Mouse (Mus musculus) neural tube, embryonic 15.5 days (tissue): Measurements from ENCODE around the gene AC161166.1. TPM values are rescaled to one million over a fixed set of nuclear protein-coding genes. Genes with fewer than 3 reads are reported as not detected.

ENCODE experiments used
- ATAC-seq: fragments of 200-750 bp; cut with Nextera tagmentation; 2 replicates; pipeline ENCODE4 v1.8.0; 2017; ENCODE audit warnings: mild to moderate bottlenecking, moderate TSS enrichment, moderate library complexity; ENCODE audit not compliant: low FRiP score
- H3K27ac ChIP-seq: fragments of 300-500 bp; sonication (generic); replicated peaks from 2 replicates; pipeline ENCODE4 v1.5.1; 2015; ENCODE audit warnings: mild to moderate bottlenecking, inconsistent platforms
- H3K27me3 ChIP-seq: fragments of 300-500 bp; sonication (generic); replicated peaks from 2 replicates; pipeline ENCODE4 v1.6.1; 2015; ENCODE audit warnings: inconsistent platforms
- H3K36me3 ChIP-seq: fragments of 300-500 bp; sonication (generic); 2 replicates; pipeline ENCODE4 v1.6.1; 2015; ENCODE audit warnings: inconsistent platforms
- H3K4me1 ChIP-seq: fragments of 300-500 bp; sonication (generic); 2 replicates; pipeline ENCODE4 v1.6.1; 2015; ENCODE audit warnings: inconsistent platforms
- H3K4me2 ChIP-seq: fragments of 300-500 bp; sonication (generic); 2 replicates; pipeline ENCODE4 v1.6.1; 2015; ENCODE audit warnings: inconsistent platforms, mild to moderate bottlenecking, moderate library complexity
- H3K4me3 ChIP-seq: fragments of 300-500 bp; sonication (generic); replicated peaks from 2 replicates; pipeline ENCODE4 v1.5.1; 2015; ENCODE audit warnings: mild to moderate bottlenecking, inconsistent platforms
- H3K9ac ChIP-seq: fragments of 300-500 bp; sonication (generic); replicated peaks from 2 replicates; pipeline ENCODE4 v1.6.1; 2015; ENCODE audit warnings: mild to moderate bottlenecking, inconsistent platforms
- H3K9me3 ChIP-seq: fragments of 300-500 bp; sonication (generic); replicated peaks from 2 replicates; pipeline ENCODE4 v1.6.1; 2016; ENCODE audit warnings: inconsistent platforms
- WGBS: fragments of 180-500 bp; shearing (Covaris S2); methylation state at CpG from one replicate; pipeline ENCODE4 v1.1.7; 2015; ENCODE audit warnings: mixed read lengths; 5-methylcytosine and 5-hydroxymethylcytosine counted together
- polyA plus RNA-seq: library from polyadenylated mRNA; unstranded; fragments of >200 nt; fragmentation: Nextera tagmentation; extraction: Ambion mirVana; gene quantifications from 2 replicates; pipeline ENCODE4 v1.2.1, GENCODE M21; 2015

AC161166.1 gene
- polyA plus RNA-seq, 1 experiment from 2014 or later: 1.2 TPM

DNA sequence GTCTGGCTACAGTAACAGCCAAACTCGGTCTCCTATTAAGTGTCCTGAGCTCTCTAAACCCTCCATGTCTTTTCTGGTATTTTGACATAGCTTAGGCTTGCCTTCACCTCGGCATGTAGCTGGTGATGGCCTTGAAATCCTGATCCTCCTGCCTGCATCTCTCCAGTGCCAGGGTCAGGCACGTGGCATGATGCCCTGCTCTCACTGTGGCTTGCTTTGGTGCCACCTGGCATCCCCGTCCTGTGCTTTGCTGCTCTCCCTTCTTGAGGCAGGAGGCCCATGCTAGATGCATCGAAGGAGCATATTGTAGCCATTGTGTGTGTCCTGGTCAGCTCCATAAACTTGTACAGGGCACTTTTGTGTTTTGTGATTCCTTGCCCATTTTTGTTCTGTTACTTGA, 25.3 kb upstream of the AC161166.1 start:
- WGBS: 80% methylated on average over 5 of the region's 5 CpGs
- Histone ChIP-seq H3K4me3 (no peak overlapping the region), H3K9ac (no peak overlapping the region; the same call in 1 of the 2 replicates)

DNA sequence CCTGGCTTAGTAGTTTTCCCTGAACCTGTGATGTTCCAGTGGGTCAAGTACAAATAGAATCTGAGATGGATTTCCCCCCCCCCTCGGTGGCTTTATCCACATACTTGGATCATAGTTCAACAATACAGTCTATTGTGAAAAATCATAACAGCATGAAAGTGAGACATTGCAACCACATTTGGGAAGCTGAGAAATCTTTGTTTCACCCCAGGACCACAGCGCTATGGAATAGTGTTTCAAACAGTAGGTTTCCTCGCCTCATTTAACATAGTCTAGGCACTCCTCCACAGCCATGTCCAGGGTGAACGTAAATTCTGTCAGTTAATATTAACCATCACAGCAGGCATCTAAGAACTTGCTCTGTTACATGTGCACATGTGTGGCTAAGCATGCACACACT, 24.8 kb upstream of the AC161166.1 start:
- no peak overlapping the region for H3K27ac ChIP-seq
- ATAC-seq: no peak

More for the DNA sequence above, 25.3 kb upstream of the AC161166.1 start:
- no peak overlapping the region for H3K4me2 ChIP-seq
- no peaks in the 10 kb centered on the region for H3K27me3 ChIP-seq
- peaks cover 27% of the 10 kb centered on the region for H3K36me3 ChIP-seq
- no peaks in the 10 kb centered on the region for H3K9me3 ChIP-seq
- H3K4me1 ChIP-seq: peaks cover 25% of the 10 kb centered on the region
- no peak for ATAC-seq
- 0 out of 2 replicates have a peak overlapping the region, but pooled peaks have one; percentile 23 for H3K27ac ChIP-seq

DNA sequence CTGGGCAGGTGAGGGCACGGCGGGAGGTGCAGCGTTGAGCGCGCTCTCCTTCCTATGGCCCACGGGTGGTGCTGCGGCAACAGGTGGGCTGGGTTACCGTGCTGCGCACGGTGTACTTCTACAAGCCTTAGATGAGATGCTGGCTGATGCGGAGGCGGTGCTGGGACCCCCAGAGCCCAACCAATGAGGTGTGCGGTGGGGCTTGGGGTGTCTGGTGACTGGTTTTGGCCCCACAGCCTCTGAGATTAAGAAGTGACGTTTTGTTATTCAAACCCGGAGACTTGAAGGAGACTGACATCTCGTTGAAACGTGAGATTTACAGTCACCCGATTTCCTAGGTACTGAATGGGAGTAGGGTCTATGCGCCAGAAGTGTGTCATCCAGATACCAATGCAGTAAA, 22.0 kb upstream of the AC161166.1 start:
- peaks cover 30% of the 10 kb centered on the region for H3K36me3 ChIP-seq
- WGBS: 28% methylated on average over 19 of the region's 19 CpGs
- H3K4me1 ChIP-seq: peaks cover 46% of the 10 kb centered on the region
- H3K27me3 ChIP-seq: no peaks in the 10 kb centered on the region
- no peak overlapping the region for H3K9ac ChIP-seq
- no peak for ATAC-seq
- H3K4me3 ChIP-seq: peak overlapping the region; percentile 4; the same call in 1 of the 2 replicates
- H3K27ac ChIP-seq: no peak overlapping the region
- no peaks in the 10 kb centered on the region for H3K9me3 ChIP-seq
- peak overlapping the region; percentile 27 for H3K4me2 ChIP-seq

More for the DNA sequence above, 24.8 kb upstream of the AC161166.1 start:
- no peak overlapping the region for H3K4me2 ChIP-seq
- H3K4me3 ChIP-seq: no peak overlapping the region
- no peaks in the 10 kb centered on the region for H3K9me3 ChIP-seq
- 66% methylated on average over 4 of the region's 4 CpGs for WGBS
- H3K9ac ChIP-seq: no peak overlapping the region
- no peaks in the 10 kb centered on the region for H3K27me3 ChIP-seq
- peaks cover 30% of the 10 kb centered on the region for H3K36me3 ChIP-seq
- peaks cover 30% of the 10 kb centered on the region for H3K4me1 ChIP-seq

DNA sequence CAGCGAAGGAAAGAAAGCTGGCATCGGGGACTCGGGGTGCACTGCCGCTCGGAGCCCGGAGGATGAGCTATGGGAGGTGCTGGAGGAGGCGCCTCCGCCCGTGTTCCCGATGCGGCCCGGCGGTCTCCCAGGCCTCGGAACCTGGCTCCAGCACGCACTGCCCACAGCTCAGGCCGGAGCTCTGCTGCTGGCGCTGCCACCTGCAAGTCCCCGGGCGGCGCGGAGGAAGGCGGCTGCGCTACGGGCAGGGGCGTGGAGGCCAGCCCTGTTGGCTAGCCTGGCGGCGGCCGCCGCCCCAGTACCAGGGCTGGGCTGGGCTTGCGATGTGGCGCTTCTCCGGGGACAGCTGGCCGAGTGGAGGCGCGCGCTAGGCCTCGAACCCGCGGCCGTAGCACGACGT, 21.6 kb upstream of the AC161166.1 start:
- Histone ChIP-seq H3K9ac (no peak overlapping the region), H3K4me1 (peaks cover 51% of the 10 kb centered on the region), H3K27me3 (no peaks in the 10 kb centered on the region), H3K27ac (no peak overlapping the region), H3K4me3 (peak overlapping the region; percentile 4; the same call in 1 of the 2 replicates), H3K4me2 (peak overlapping the region; percentile 27), H3K36me3 (peaks cover 30% of the 10 kb centered on the region), H3K9me3 (no peaks in the 10 kb centered on the region)
- ATAC-seq: no peak
- WGBS: 33% methylated on average over 33 of the region's 42 CpGs

DNA sequence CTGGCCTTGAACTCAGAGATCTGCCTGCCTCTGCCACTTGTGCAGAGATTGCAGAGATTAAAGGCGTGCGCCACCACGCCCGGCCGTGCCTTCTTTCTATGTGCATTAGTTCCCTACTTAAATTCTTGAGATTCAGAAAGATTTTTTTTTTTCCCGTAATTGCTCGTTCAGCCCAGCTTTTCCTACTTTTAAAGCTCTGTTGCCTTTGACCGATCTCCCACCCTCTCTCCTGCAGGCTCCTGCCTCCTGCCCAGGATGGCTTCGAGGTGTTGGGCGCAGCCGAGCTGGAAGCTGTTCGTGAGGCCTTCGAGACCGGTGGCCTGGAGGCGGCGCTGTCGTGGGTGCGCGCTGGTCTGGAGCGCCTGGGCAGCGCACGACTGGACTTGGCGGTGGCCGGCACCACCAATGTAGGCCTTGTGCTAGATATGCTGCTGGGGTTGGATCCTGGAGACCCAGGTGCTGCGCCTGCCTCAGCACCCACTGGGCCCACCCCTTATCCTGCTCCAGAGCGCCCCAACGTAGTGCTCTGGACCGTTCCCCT, 20.8 kb upstream of the AC161166.1 start:
- Histone ChIP-seq H3K9me3 (no peaks in the 10 kb centered on the region), H3K9ac (no peak overlapping the region), H3K27me3 (no peaks in the 10 kb centered on the region), H3K4me2 (peak overlapping the region; percentile 27; the same call in 1 of the 2 replicates), H3K4me3 (no peak overlapping the region), H3K36me3 (peaks cover 30% of the 10 kb centered on the region), H3K27ac (no peak overlapping the region), H3K4me1 (peaks cover 51% of the 10 kb centered on the region)
- WGBS: 67% methylated on average over 28 of the region's 28 CpGs
- no peak for ATAC-seq

DNA sequence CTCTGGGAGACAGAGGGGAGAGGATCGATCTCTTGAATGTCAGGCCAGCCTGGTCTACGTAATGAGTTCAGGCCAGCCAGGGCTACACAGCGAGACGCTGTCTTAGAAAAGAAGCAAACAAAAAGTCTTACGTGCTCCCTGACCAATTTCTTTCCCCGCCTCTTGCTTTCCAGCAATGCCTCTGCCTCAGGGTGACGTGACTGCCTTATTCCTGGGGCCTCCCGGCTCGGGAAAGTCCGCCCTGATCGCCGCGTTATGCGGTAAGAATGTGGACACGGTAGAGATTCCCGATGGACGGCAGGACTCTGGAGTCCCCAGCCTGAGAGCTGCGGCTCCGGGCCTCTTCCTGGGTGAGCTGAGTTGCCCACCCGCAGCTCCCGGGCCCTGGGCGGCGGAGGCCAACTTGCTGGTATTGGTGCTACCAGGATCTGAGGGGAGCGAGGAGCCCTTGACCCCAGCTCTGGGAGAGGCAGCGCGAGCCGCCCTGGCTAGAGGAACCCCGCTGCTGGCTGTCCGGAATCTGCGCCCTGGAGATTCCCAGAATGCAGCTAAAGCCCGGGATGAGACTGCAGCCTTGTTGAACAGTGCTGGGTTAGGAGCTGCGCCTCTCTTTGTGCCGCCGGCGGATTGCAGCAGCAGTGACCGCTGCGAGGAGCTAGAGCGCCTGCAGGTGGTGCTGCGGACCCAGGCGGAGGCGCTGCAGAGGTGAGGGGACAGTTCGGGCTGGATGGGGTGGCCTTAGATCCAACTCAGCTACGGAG, 19.1 kb upstream of the AC161166.1 start:
- under 1% methylated on average over 43 of the region's 43 CpGs for WGBS
- ATAC-seq: peak; percentile 43
- peaks cover 29% of the 10 kb centered on the region for H3K36me3 ChIP-seq
- peak overlapping the region; percentile 62 for H3K4me3 ChIP-seq
- peaks cover 58% of the 10 kb centered on the region for H3K4me1 ChIP-seq
- H3K27ac ChIP-seq: peak overlapping the region; percentile 95
- H3K9me3 ChIP-seq: no peaks in the 10 kb centered on the region
- peak overlapping the region; percentile 87 for H3K9ac ChIP-seq
- H3K4me2 ChIP-seq: peak overlapping the region; percentile 93
- no peaks in the 10 kb centered on the region for H3K27me3 ChIP-seq

DNA sequence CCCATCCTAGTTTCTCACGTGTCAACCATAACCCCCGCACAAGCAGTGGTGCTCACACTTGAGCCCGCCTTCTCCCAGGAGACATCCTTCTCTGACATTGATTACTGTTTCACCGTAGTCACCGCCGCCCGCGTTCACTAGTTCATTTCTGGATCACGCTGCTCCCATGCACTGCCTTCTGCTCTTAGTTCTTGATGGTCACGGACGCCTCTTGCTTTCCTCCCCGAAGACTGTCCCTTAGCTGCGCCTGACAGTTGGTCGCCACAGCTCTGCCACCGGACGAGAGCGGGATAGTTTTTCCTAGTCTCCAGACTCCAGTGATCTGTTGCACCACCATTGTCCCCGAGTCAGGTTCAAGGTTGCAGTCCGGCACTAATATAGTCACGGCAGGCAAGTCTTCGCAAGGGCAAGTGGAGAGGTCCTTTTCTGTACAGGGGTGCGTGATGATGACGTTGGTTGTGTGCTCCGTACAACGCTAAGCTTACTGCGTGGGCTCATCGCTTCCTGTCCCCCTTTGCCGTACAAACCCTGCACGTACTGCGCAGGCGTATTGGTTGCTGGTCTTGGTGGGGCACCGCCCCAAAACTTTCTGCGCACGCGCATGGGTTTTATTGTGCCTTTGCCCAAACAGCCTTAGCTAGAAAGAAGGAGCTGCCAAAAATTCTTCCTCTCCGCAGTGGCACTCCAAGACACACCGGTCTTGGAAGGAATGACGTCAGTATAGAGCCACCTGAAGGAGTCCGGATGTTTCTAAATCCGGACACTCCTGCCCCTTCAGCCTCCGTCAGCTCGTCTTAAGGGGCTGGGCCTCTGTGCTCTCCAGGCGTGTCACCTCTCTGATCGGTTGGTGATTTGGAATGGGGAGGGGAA, 18.0 kb upstream of the AC161166.1 start, which contains the start of gene Irgq:
Gene Irgq (plus strand): TSS at position 628 of the 870 bp plus-strand sequence.
- Histone ChIP-seq H3K4me1 (peaks cover 64% of the 10 kb centered on the region), H3K4me2 (peak within 1 kb of the TSS; percentile 93), H3K9me3 (no peaks in the 10 kb centered on the region), H3K27me3 (no peaks in the 10 kb centered on the region), H3K27ac (peak within 1 kb of the TSS; percentile 95), H3K4me3 (peak within 1 kb of the TSS; percentile 62), H3K9ac (peak within 1 kb of the TSS; percentile 87), H3K36me3 (peaks cover 21% of the 10 kb centered on the region)
- WGBS: under 1% methylated on average over 44 of the region's 44 CpGs
- peak; percentile 94 for ATAC-seq

DNA sequence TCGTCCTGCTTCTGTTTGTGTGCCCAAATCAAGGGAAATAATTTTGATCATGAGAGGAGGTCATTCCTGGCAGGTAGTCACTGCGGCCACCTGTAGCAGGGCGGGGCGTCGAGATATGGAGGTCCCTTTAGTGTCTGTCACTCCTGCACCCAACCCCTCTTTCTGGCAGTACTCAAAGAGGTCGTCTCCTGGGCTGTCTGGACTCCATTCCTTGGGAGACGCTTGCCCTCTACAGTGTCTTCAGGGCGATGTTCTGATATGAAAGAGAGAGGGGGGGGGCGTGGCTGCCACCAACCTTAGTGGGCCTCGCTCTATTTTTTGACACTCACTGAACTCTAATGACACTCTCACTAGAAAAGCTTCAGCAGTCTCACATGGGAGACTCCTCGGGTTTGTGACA, 17.3 kb upstream of the AC161166.1 start:
- Histone ChIP-seq H3K9ac (peak overlapping the region; percentile 71), H3K4me3 (peak overlapping the region; percentile 62), H3K4me1 (peaks cover 58% of the 10 kb centered on the region), H3K9me3 (no peaks in the 10 kb centered on the region), H3K36me3 (peaks cover 16% of the 10 kb centered on the region; the same call in 1 of the 2 replicates), H3K4me2 (peak overlapping the region; percentile 93), H3K27ac (peak overlapping the region; percentile 95), H3K27me3 (no peaks in the 10 kb centered on the region)
- WGBS: 62% methylated on average over 11 of the region's 11 CpGs
- ATAC-seq: peak; percentile 2; the same call in 1 of the 2 replicates

DNA sequence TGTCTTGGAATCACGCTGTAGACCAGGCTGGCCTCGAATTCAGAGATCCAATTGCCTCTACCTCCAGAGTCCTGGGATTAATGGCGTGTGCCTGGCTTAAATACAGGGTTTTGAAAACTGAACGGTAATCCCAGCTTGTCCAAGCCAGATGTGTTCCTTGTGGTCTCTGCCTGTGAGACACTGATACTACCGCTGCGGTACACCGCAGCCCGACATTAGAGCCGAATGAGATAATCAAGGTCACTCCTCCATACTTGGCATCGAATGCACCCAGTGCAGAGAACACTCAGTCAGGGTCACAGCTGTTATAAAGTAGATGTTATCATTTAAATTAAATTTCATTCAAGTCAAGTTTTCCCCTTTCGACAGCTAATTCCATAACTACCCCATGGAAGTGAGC, 16.6 kb upstream of the AC161166.1 start:
- H3K4me1 ChIP-seq: peaks cover 51% of the 10 kb centered on the region
- H3K9ac ChIP-seq: no peak overlapping the region
- no peak overlapping the region for H3K27ac ChIP-seq
- WGBS: 95% methylated on average over 11 of the region's 11 CpGs
- H3K9me3 ChIP-seq: no peaks in the 10 kb centered on the region
- H3K4me3 ChIP-seq: no peak overlapping the region
- no peak overlapping the region for H3K4me2 ChIP-seq
- peaks cover 9% of the 10 kb centered on the region; the same call in 1 of the 2 replicates for H3K36me3 ChIP-seq
- H3K27me3 ChIP-seq: no peaks in the 10 kb centered on the region
- no peak for ATAC-seq

DNA sequence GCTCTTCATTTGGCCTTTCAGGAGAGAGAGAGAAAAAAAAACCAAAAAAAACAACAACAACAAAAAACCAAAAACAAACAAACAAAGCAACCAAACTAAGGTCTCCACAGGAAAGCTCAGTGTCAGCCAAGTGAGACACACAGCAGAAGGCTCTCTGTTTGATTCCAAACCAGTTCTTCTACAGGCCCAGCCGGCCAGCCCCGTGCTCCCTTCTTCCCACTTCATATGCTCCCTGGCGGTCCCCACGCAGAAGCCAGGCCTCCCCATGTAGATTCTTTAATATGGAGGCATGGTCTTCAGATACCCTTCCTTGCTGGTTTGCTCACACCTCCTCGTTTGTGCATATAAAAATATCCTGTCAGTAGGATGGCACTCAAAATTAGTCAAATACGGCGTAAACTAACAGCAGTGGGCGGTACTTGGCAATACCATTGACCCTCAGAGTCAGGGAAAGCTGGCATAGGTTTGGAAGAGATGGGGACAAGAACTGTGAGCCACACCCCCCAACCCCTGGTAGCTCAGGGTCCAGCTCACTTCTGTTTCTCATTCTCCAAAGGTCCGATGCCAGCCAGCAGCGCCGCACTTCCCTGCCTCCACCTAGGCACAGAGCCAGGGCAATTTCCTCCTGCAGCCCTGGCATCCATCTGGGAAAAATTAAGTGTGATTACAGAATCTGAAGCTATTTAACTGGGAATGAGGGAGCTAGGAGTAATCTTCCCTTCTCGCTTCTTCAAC, 13.6 kb upstream of the AC161166.1 start:
- Histone ChIP-seq H3K27me3 (no peaks in the 10 kb centered on the region), H3K9ac (peak overlapping the region; percentile 26; the same call in 1 of the 2 replicates), H3K4me3 (no peak overlapping the region), H3K4me2 (no peak overlapping the region), H3K36me3 (no peaks in the 10 kb centered on the region), H3K9me3 (no peaks in the 10 kb centered on the region), H3K27ac (peak overlapping the region; percentile 65), H3K4me1 (peaks cover 25% of the 10 kb centered on the region)
- WGBS: 77% methylated on average over 12 of the region's 12 CpGs
- ATAC-seq: no peak

DNA sequence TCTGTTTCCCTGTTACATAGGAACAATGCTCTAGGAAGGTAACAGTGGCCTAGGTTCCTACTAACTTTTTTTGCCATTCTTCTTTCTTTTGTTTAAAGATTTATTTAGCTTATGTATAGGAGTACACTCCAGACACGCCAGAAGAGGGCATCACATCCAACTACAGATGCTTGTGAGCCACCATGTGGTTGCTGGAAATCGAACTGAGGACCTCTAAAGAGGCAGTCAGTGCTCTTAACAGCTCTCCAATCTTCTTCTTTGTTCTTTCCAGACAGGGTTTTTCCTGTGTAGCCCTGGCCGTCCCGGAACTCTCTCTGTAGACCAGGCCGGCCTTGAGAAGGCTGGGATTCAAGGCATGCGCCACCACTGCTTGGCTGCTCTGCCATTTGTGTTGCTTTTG, 12.7 kb upstream of the AC161166.1 start:
- Histone ChIP-seq H3K9ac (no peak overlapping the region), H3K4me1 (peaks cover 25% of the 10 kb centered on the region), H3K36me3 (no peaks in the 10 kb centered on the region), H3K4me2 (no peak overlapping the region), H3K27ac (no peak overlapping the region), H3K27me3 (no peaks in the 10 kb centered on the region), H3K4me3 (no peak overlapping the region), H3K9me3 (no peaks in the 10 kb centered on the region)
- ATAC-seq: no peak
- 82% methylated on average over 6 of the region's 6 CpGs for WGBS
